Mouse (Mus musculus) limb, embryonic 11.5 days (tissue): Measurements from ENCODE around the gene Cnot6. TPM values are rescaled to one million over a fixed set of nuclear protein-coding genes. Genes with fewer than 3 reads are reported as not detected.

Experiments
- ATAC-seq: fragments of 200-750 bp; cut with Nextera tagmentation; 2 replicates; pipeline ENCODE4 v1.8.0; 2017; ENCODE audit warnings: low read depth; ENCODE audit not compliant: insufficient number of reproducible peaks, low FRiP score, low TSS enrichment
- DNase-seq: peaks from one replicate; pipeline ENCODE4 v3.0.0-alpha.2; 2015; ENCODE audit warnings: low spot score
- H3K27ac ChIP-seq: fragments of 300-500 bp; sonication (generic); replicated peaks from 2 replicates; pipeline ENCODE4 v1.5.1; 2014; ENCODE audit warnings: low read depth, mild to moderate bottlenecking, low read length
- H3K27me3 ChIP-seq: fragments of 300-500 bp; sonication (generic); 2 replicates; pipeline ENCODE4 v1.6.1; 2014; ENCODE audit warnings: mild to moderate bottlenecking, low read length, mixed read lengths; ENCODE audit not compliant: control insufficient read depth, insufficient read depth
- H3K36me3 ChIP-seq: fragments of 300-500 bp; sonication (generic); 2 replicates; pipeline ENCODE4 v1.6.1; 2014; ENCODE audit warnings: mild to moderate bottlenecking, low read length, moderate library complexity, mixed read lengths; ENCODE audit not compliant: control insufficient read depth, insufficient read depth
- H3K4me1 ChIP-seq: fragments of 300-500 bp; sonication (generic); 2 replicates; pipeline ENCODE4 v1.6.1; 2014; ENCODE audit warnings: low read length, mixed read lengths; ENCODE audit not compliant: control insufficient read depth, insufficient read depth
- H3K4me2 ChIP-seq: fragments of 300-500 bp; sonication (generic); 2 replicates; pipeline ENCODE4 v1.6.1; 2014; ENCODE audit warnings: low read depth, mild to moderate bottlenecking, moderate library complexity; ENCODE audit not compliant: severe bottlenecking
- H3K4me3 ChIP-seq: fragments of 300-500 bp; sonication (generic); 2 replicates; pipeline ENCODE4 v1.5.1; 2014; ENCODE audit warnings: low read depth, low read length
- H3K9ac ChIP-seq: fragments of 300-500 bp; sonication (generic); 2 replicates; pipeline ENCODE4 v1.6.1; 2014; ENCODE audit warnings: mild to moderate bottlenecking, low read length
- H3K9me3 ChIP-seq: fragments of 300-500 bp; sonication (generic); 2 replicates; pipeline ENCODE4 v1.6.1; 2016; ENCODE audit warnings: low read length; ENCODE audit not compliant: control insufficient read depth
- WGBS: fragments of 180-500 bp; shearing (Covaris S2); extraction: QIAGEN DNeasy Blood & Tissue Kit; methylation state at CpG from one replicate; pipeline ENCODE4 v1.1.7; 2014; 5-methylcytosine and 5-hydroxymethylcytosine counted together
- polyA plus RNA-seq: library from polyadenylated mRNA; unstranded; fragments of >200 nt; fragmentation: Nextera tagmentation; extraction: Ambion mirVana; gene quantifications from 2 replicates; pipeline ENCODE4 v1.2.1, GENCODE M21; 2014

Gene Cnot6
- polyA plus RNA-seq, 1 experiment from 2014 or later, result 53.9 TPM

- WGBS, result 78% methylated on average over 2 of the region's 2 CpGs
- H3K27me3 ChIP-seq, result no peaks in the 10 kb centered on the region
- no peak overlapping the region for H3K4me2 ChIP-seq
- H3K9ac ChIP-seq, result no peak overlapping the region
- no peak overlapping the region for H3K4me3 ChIP-seq
- no peaks in the 10 kb centered on the region for H3K9me3 ChIP-seq
- DNase-seq (no peak), ATAC-seq (no peak)
- no peaks in the 10 kb centered on the region for H3K36me3 ChIP-seq
- H3K4me1 ChIP-seq, result no peaks in the 10 kb centered on the region
- no peak overlapping the region for H3K27ac ChIP-seq
Observed at GRCm38 (mm10) chr11:49724676-49725075, 12.2 kb upstream of the Cnot6 start.

- Histone ChIP-seq H3K9me3 (no peaks in the 10 kb centered on the region), H3K4me1 (no peaks in the 10 kb centered on the region), H3K4me3 (no peak overlapping the region), H3K9ac (no peak overlapping the region), H3K4me2 (no peak overlapping the region), H3K27ac (no peak overlapping the region), H3K36me3 (no peaks in the 10 kb centered on the region), H3K27me3 (no peaks in the 10 kb centered on the region)
- WGBS, result 95% methylated on average over 2 of the region's 2 CpGs
- DNase-seq, result no peak
- no peak for ATAC-seq
Observed at GRCm38 (mm10) chr11:49723281-49723680, 10.8 kb upstream of the Cnot6 start.

- DNase-seq, result no peak
- Histone ChIP-seq H3K27ac (no peak overlapping the region), H3K4me1 (no peaks in the 10 kb centered on the region), H3K9ac (no peak overlapping the region), H3K4me3 (no peak overlapping the region), H3K27me3 (no peaks in the 10 kb centered on the region), H3K9me3 (no peaks in the 10 kb centered on the region), H3K4me2 (no peak overlapping the region), H3K36me3 (no peaks in the 10 kb centered on the region)
- no peak for ATAC-seq
- 83% methylated on average over 6 of the region's 6 CpGs for WGBS
Observed at GRCm38 (mm10) chr11:49722692-49723091, 10.2 kb upstream of the Cnot6 start.

GRCm38 (mm10) chr11:49721358-49721757, 8.8 kb upstream of the Cnot6 start:
- H3K4me2 ChIP-seq, result no peak overlapping the region
- H3K27me3 ChIP-seq, result no peaks in the 10 kb centered on the region
- ATAC-seq, result no peak
- no peaks in the 10 kb centered on the region for H3K36me3 ChIP-seq
- no peaks in the 10 kb centered on the region for H3K9me3 ChIP-seq
- DNase-seq, result no peak
- H3K4me1 ChIP-seq, result no peaks in the 10 kb centered on the region
- no peak overlapping the region for H3K27ac ChIP-seq
- no peak overlapping the region for H3K9ac ChIP-seq
- 94% methylated on average over 1 of the region's 1 CpGs for WGBS
- no peak overlapping the region for H3K4me3 ChIP-seq

GRCm38 (mm10) chr11:49719466-49720151, 7.1 kb upstream of the Cnot6 start:
- Histone ChIP-seq H3K36me3 (no peaks in the 10 kb centered on the region), H3K27ac (no peak overlapping the region), H3K9me3 (no peaks in the 10 kb centered on the region), H3K4me3 (no peak overlapping the region), H3K4me1 (no peaks in the 10 kb centered on the region), H3K9ac (no peak overlapping the region), H3K4me2 (no peak overlapping the region), H3K27me3 (no peaks in the 10 kb centered on the region)
- WGBS, result 89% methylated on average over 8 of the region's 8 CpGs
- no peak for DNase-seq
- no peak for ATAC-seq

GRCm38 (mm10) chr11:49713336-49714334, 1.1 kb upstream of the Cnot6 start:
- DNase-seq (peak; percentile 61), ATAC-seq (no peak)
- Histone ChIP-seq H3K9ac (peak overlapping the region; percentile 32; the same call in 1 of the 2 replicates), H3K4me3 (peak overlapping the region; percentile 97), H3K27ac (no peak overlapping the region), H3K4me2 (peak overlapping the region; percentile 42), H3K36me3 (no peaks in the 10 kb centered on the region), H3K4me1 (peaks cover 11% of the 10 kb centered on the region; the same call in 1 of the 2 replicates), H3K27me3 (no peaks in the 10 kb centered on the region), H3K9me3 (no peaks in the 10 kb centered on the region)
- WGBS, result 38% methylated on average over 20 of the region's 20 CpGs

GRCm38 (mm10) chr11:49711981-49712554, 455 bp downstream of the Cnot6 start:
- ATAC-seq, result peak; percentile 51
- Histone ChIP-seq H3K4me1 (peaks cover 11% of the 10 kb centered on the region; the same call in 1 of the 2 replicates), H3K27me3 (no peaks in the 10 kb centered on the region), H3K9ac (peak overlapping the region; percentile 99), H3K27ac (peak overlapping the region; percentile 82), H3K9me3 (no peaks in the 10 kb centered on the region), H3K36me3 (peaks cover 2% of the 10 kb centered on the region; the same call in 1 of the 2 replicates), H3K4me2 (peak overlapping the region; percentile 72), H3K4me3 (peak overlapping the region; percentile 97)
- under 1% methylated on average over 45 of the region's 70 CpGs for WGBS
- DNase-seq, result peak; percentile 69

- H3K36me3 ChIP-seq, result peaks cover 5% of the 10 kb centered on the region; the same call in 1 of the 2 replicates
- H3K27ac ChIP-seq, result no peak overlapping the region
- H3K9ac ChIP-seq, result no peak overlapping the region
- DNase-seq, result no peak
- H3K27me3 ChIP-seq, result no peaks in the 10 kb centered on the region
- no peak for ATAC-seq
- H3K4me1 ChIP-seq, result peaks cover 11% of the 10 kb centered on the region; the same call in 1 of the 2 replicates
- WGBS, result 85% methylated on average over 2 of the region's 2 CpGs
- H3K9me3 ChIP-seq, result no peaks in the 10 kb centered on the region
- peak overlapping the region; percentile 97; the same call in 1 of the 2 replicates for H3K4me3 ChIP-seq
- H3K4me2 ChIP-seq, result peak overlapping the region; percentile 72
Observed at GRCm38 (mm10) chr11:49710664-49711063, 1.9 kb downstream of the Cnot6 start.
